Mouse (Mus musculus): ENCODE data around the gene Ttc39b.

The Ttc39b gene

GRCm38 (mm10) chr4:83323910-83324684 lies at the start of gene Ttc39b:
TSS of gene Ttc39b (minus strand) at chr4:83324255.
- in situ Hi-C loops (cut with MboI, MseI) = no loop called here

GRCm38 (mm10) chr4:83373381-83373780 lies 49.3 kb upstream of the Ttc39b start:
- in situ Hi-C loops (cut with MboI, MseI) = no loop called here

GRCm38 (mm10) chr4:83357738-83358137 lies 33.7 kb upstream of the Ttc39b start:
- in situ Hi-C loops (cut with MboI, MseI) = no loop called here

- in situ Hi-C loops (cut with MboI, MseI) = no loop called here
Observed at GRCm38 (mm10) chr4:83354786-83355185, 30.7 kb upstream of the Ttc39b start.

- in situ Hi-C loops (cut with MboI, MseI) = no loop called here
Observed at GRCm38 (mm10) chr4:83353949-83354348, 29.9 kb upstream of the Ttc39b start.

GRCm38 (mm10) chr4:83353276-83353675 lies 29.2 kb upstream of the Ttc39b start:
- in situ Hi-C loops (cut with MboI, MseI) = no loop called here

GRCm38 (mm10) chr4:83350719-83351118 lies 26.7 kb upstream of the Ttc39b start:
- in situ Hi-C loops (cut with MboI, MseI) = no loop called here

GRCm38 (mm10) chr4:83348970-83349369 lies 24.9 kb upstream of the Ttc39b start:
- in situ Hi-C loops (cut with MboI, MseI) = no loop called here

- in situ Hi-C loops (cut with MboI, MseI) = no loop called here
Observed at GRCm38 (mm10) chr4:83343895-83344294, 19.8 kb upstream of the Ttc39b start.

GRCm38 (mm10) chr4:83343146-83343823 lies 19.2 kb upstream of the Ttc39b start:
- in situ Hi-C loops (cut with MboI, MseI) = no loop called here

- in situ Hi-C loops (cut with MboI, MseI) = no loop called here
Observed at GRCm38 (mm10) chr4:83342268-83342970, 18.4 kb upstream of the Ttc39b start.

- in situ Hi-C loops (cut with MboI, MseI) = no loop called here
Observed at GRCm38 (mm10) chr4:83339393-83339792, 15.3 kb upstream of the Ttc39b start.

- in situ Hi-C loops (cut with MboI, MseI) = no loop called here
Observed at GRCm38 (mm10) chr4:83337717-83338116, 13.7 kb upstream of the Ttc39b start.

- in situ Hi-C loops (cut with MboI, MseI) = no loop called here
Observed at GRCm38 (mm10) chr4:83330369-83330768, 6.3 kb upstream of the Ttc39b start.

GRCm38 (mm10) chr4:83329615-83330014 lies 5.6 kb upstream of the Ttc39b start:
- in situ Hi-C loops (cut with MboI, MseI) = no loop called here

GRCm38 (mm10) chr4:83328026-83328945 lies 4.2 kb upstream of the Ttc39b start:
- in situ Hi-C loops (cut with MboI, MseI) = no loop called here

GRCm38 (mm10) chr4:83327526-83327925 lies 3.5 kb upstream of the Ttc39b start:
- in situ Hi-C loops (cut with MboI, MseI) = no loop called here

GRCm38 (mm10) chr4:83325366-83325765 lies 1.3 kb upstream of the Ttc39b start:
- in situ Hi-C loops (cut with MboI, MseI) = no loop called here

GRCm38 (mm10) chr4:83323201-83323903 lies 703 bp downstream of the Ttc39b start:
- in situ Hi-C loops (cut with MboI, MseI) = no loop called here

- in situ Hi-C loops (cut with MboI, MseI) = no loop called here
Observed at GRCm38 (mm10) chr4:83319736-83320135, 4.3 kb downstream of the Ttc39b start.

- in situ Hi-C loops (cut with MboI, MseI) = no loop called here
Observed at GRCm38 (mm10) chr4:83318758-83319157, 5.3 kb downstream of the Ttc39b start.

Measured in T-helper 1 cell (primary cell).